Mouse (Mus musculus): ENCODE measurements at regions not wholly inside any gene's neighbourhood (a gene's known extent, or its start where the extent isn't known, plus 50 kb on each side); places are given as distances from the start of the nearest gene placed in this dataset.

DNA sequence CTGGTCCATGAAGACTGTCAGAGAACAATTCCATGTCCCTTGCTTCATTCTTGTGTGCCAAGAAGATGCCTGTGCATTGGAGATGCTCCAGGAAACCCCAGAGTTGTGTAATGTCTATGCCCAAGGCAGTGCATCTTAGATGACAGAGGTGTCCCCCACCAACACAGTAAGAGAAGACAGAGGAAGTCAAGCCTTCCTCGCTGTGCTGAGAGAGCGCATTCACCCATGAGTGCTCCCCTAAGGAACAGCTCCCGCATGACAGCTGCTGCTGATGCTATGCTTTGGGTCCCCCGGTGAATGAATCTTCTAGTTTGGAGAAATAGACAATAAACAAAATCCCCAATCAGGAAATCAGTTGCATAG lies 100.7 kb downstream of the Kdr start:
- Histone ChIP-seq H3K27ac (ENCODE audit: control insufficient read depth, low read depth, low read length) (no peak overlapping the region), H3K36me3 (ENCODE audit: control insufficient read depth in 1 of 2, insufficient read depth in 2 of 2, low read length in 2 of 2) (no peaks in the 10 kb centered on the region), H3K9ac (ENCODE audit: control insufficient read depth, low read depth, low read length, poor library complexity, severe bottlenecking) (no peak overlapping the region), H3K4me3 (ENCODE audit: control insufficient read depth in 1 of 2, insufficient read depth in 1 of 2, low read depth in 2 of 2, low read length in 2 of 2) (no peak overlapping the region), H3K79me2 (ENCODE audit: control insufficient read depth, insufficient read depth, low read length, poor library complexity) (no peaks in the 10 kb centered on the region), H3K4me1 (ENCODE audit: control insufficient read depth in 1 of 2, insufficient read depth in 2 of 2, low read length in 2 of 2) (no peaks in the 10 kb centered on the region), H3K9me3 (replicated peaks; ENCODE audit: insufficient read depth, low read length) (no peaks in the 10 kb centered on the region), H3K27me3 (ENCODE audit: control insufficient read depth in 1 of 2, insufficient read depth in 2 of 2, low read length in 2 of 2) (peaks cover 2 to 15% of the 10 kb centered on the region in 2 experiments)
- TF ChIP-seq POLR2AphosphoS5 (IDR thresholded peaks at IDR 0.05; ENCODE audit: borderline replicate concordance, low read depth, low read length) = no peak
- TF ChIP-seq E2F4 (IDR thresholded peaks at IDR 0.05; ENCODE audit: borderline replicate concordance, low read depth, low read length) = no peak
- no peak for TF ChIP-seq MAZ (IDR thresholded peaks at IDR 0.05; ENCODE audit: low read depth, low read length)
- no peak for TF ChIP-seq UBTF (IDR thresholded peaks at IDR 0.05; ENCODE audit: borderline replicate concordance, insufficient read depth, low read depth, low read length)
- no peak for TF ChIP-seq TAL1 (IDR thresholded peaks at IDR 0.05; ENCODE audit: low read length)
- TF ChIP-seq RAD21 (IDR thresholded peaks at IDR 0.05; ENCODE audit: low read depth, low read length) = no peak
- TF ChIP-seq ELF1 (IDR thresholded peaks at IDR 0.05; ENCODE audit: low read depth, low read length) = no peak
- no peak for TF ChIP-seq BHLHE40 (IDR thresholded peaks at IDR 0.05; ENCODE audit: borderline replicate concordance, low read depth, low read length)
- TF ChIP-seq ZC3H11A (IDR thresholded peaks at IDR 0.05; ENCODE audit: low read depth, low read length) = no peak
- TF ChIP-seq NRF1 (IDR thresholded peaks at IDR 0.05; ENCODE audit: insufficient read depth, low read depth, low read length, poor library complexity, severe bottlenecking) = no peak
- TF ChIP-seq CHD1 (IDR thresholded peaks at IDR 0.05; ENCODE audit: low read depth, low read length) = no peak
- no peak for TF ChIP-seq ZNF384 (IDR thresholded peaks at IDR 0.05; ENCODE audit: low read depth, low read length)
- no peak for TF ChIP-seq NELFE (IDR thresholded peaks at IDR 0.05; ENCODE audit: low read depth, low read length)
- no peak for TF ChIP-seq SIN3A (IDR thresholded peaks at IDR 0.05; ENCODE audit: low read length)
- no peak for TF ChIP-seq CHD2 (IDR thresholded peaks at IDR 0.05; ENCODE audit: low read length)
- TF ChIP-seq GATA1 (IDR thresholded peaks at IDR 0.05; ENCODE audit: low read depth, low read length) = no peak
- TF ChIP-seq CTCF (IDR thresholded peaks at IDR 0.05 in 2 of 3, conservative IDR thresholded peaks at IDR 0.05 in 1 of 3; ENCODE audit: control insufficient read depth in 1 of 3, insufficient read depth in 1 of 3, low read depth in 2 of 3, low read length in 3 of 3, poor library complexity in 1 of 3, severe bottlenecking in 1 of 3) = no peak
- no peak for DNase-seq (ENCODE audit: low read depth, low spot score)

DNA sequence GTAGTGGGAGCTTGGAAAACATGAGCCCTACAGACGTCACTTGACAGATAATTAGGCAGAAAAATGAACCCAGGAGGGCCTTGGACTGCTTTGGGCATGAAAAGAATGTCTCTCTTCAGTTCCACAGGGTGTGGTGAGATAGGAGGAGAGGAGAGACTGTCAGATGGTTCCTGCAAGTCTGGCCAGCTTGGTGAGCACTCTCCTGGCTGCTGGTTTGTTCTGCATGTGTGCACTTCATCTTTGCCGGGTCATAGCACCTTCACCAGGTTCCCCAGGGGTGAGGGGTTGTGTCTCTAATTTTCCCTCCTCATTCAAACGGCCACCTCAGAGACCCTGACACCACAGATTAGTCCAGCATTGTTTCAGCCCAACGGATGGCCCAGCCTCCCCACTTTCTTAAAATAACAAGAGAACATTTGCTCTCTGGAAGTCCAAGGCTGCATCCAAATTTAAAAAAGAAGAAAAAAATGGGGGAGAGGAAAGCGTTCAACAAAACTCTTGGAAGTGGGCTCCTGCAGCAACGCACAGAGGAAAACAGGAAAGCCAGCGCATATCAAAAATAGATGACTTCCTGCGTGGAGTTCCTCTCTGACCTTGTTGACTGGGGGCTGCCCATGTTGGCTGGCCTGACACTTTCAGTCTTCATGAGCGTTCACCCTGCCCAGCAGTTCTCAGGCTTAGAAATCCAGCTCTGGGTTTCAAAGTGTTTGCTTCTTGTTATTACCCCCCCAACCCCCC lies 101.2 kb downstream of the Kdr start:
- no peak overlapping the region for H3K4me3 ChIP-seq (ENCODE audit: control insufficient read depth in 1 of 2, insufficient read depth in 1 of 2, low read depth in 2 of 2, low read length in 2 of 2)
- no peaks in the 10 kb centered on the region for H3K36me3 ChIP-seq (ENCODE audit: control insufficient read depth in 1 of 2, insufficient read depth in 2 of 2, low read length in 2 of 2)
- no peaks in the 10 kb centered on the region for H3K79me2 ChIP-seq (ENCODE audit: control insufficient read depth, insufficient read depth, low read length, poor library complexity)
- no peak for DNase-seq (ENCODE audit: low read depth, low spot score)
- peaks cover 0 to 13% of the 10 kb centered on the region in 2 experiments for H3K27me3 ChIP-seq (ENCODE audit: control insufficient read depth in 1 of 2, insufficient read depth in 2 of 2, low read length in 2 of 2)
- TF ChIP-seq TBP (IDR thresholded peaks at IDR 0.05; ENCODE audit: low read depth, low read length) (no peak), MYB (IDR thresholded peaks at IDR 0.05; ENCODE audit: low read depth, low read length) (no peak), GATA1 (IDR thresholded peaks at IDR 0.05; ENCODE audit: low read depth, low read length) (no peak), TCF12 (IDR thresholded peaks at IDR 0.05; ENCODE audit: low read depth, low read length) (no peak), BHLHE40 (IDR thresholded peaks at IDR 0.05; ENCODE audit: borderline replicate concordance, low read depth, low read length) (no peak), MAZ (IDR thresholded peaks at IDR 0.05; ENCODE audit: low read depth, low read length) (no peak)
- no peaks in the 10 kb centered on the region for H3K4me1 ChIP-seq (ENCODE audit: control insufficient read depth in 1 of 2, insufficient read depth in 2 of 2, low read length in 2 of 2)
- no peak overlapping the region for H3K9ac ChIP-seq (ENCODE audit: control insufficient read depth, low read depth, low read length, poor library complexity, severe bottlenecking)
- H3K9me3 ChIP-seq (replicated peaks; ENCODE audit: insufficient read depth, low read length) = no peaks in the 10 kb centered on the region
- no peak overlapping the region for H3K27ac ChIP-seq (ENCODE audit: control insufficient read depth, low read depth, low read length)

All from MEL (cell line).